Mouse (Mus musculus): Measurements from ENCODE around the gene Osr1. TPM values are rescaled to one million over a fixed set of nuclear protein-coding genes. Genes with fewer than 3 reads are reported as not detected.

Osr1 gene
- polyA plus RNA-seq, 1 experiment from 2014 or later, result 7.8 TPM

DNA sequence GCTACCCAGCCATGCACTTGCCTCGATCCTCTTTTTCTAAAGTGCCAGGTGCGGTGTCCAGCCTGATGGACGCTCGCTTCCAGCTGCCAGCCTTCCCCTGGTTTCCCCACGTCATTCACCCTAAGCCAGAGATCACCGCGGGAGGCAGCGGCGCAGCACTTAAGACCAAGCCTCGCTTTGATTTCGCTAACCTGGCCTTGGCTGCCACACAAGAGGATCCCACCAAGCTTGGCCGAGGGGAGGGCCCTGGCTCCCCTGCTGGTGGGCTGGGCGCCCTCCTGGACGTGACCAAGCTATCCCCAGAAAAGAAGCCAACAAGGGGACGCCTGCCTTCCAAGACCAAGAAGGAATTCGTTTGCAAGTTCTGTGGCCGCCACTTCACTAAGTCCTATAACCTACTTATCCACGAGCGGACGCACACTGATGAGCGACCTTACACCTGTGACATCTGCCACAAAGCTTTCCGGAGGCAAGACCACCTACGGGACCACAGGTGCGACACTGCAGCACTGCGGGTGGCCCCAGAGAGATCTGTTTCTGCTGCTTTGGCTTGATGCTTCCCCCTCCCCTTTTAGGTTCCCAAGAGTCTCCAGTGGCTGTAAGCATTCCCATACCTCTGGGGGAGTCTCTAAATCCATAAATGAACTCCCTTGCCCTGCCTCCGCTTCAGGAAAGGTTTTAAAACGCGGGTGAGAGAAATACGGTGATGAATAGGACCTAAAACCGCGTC is 9.6 kb downstream of the Osr1 start:
- no peak overlapping the region for H3K27ac ChIP-seq
- no peak overlapping the region for H3K4me3 ChIP-seq

DNA sequence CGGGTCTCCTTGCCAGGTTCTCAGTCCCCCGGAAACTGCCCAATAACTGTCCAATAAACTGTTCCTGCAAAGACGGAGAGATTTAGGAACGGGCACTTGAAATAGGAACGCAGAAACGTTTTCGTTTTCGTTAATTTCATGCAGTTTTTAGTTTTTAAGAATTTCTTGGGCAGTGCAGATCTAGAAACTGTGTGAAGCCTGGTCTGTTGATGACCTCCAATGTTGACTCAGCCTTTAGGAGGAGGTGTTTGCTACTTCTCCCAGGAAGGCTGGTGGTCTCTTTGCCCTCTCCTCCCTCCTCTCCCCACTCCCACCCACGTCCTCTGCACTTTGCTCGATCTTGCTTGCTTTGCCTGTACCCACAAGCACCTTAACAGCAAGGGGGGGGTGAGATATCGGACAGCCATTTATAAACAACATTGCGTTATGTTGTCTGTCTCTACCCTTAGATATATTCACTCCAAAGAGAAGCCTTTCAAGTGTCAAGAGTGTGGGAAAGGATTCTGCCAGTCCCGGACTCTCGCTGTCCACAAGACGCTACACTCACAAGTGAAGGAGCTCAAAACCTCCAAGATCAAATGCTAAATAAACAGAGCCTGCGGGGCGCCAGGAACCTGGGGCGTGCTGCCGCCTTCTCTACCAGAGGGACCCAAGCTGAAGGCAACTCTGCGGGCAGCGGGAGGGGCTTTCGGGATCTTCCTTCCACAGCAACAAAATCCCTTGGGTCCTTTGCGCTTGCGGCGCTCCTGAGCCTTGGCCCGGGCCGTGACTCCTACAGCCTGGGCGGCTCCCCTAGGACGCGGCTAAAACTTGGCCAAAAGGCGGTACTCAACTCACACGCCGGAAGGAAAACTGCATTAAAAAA is 10.4 kb downstream of the Osr1 start:
- DNase-seq (ENCODE audit: low spot score), result peak; percentile 50
- WGBS, result under 1% methylated on average over 33 of the region's 33 CpGs
- H3K4me3 ChIP-seq, result peak overlapping the region; percentile 28
- H3K9me3 ChIP-seq, result no peaks in the 10 kb centered on the region
- H3K27ac ChIP-seq, result no peak overlapping the region
- no peaks in the 10 kb centered on the region for H3K36me3 ChIP-seq
- H3K27me3 ChIP-seq (ENCODE audit: insufficient read depth, poor library complexity, severe bottlenecking), result peaks cover 94% of the 10 kb centered on the region
- peaks cover 30% of the 10 kb centered on the region for H3K4me1 ChIP-seq (replicated peaks)

More for the DNA sequence above, 9.6 kb downstream of the Osr1 start:
- no peaks in the 10 kb centered on the region for H3K36me3 ChIP-seq
- DNase-seq (ENCODE audit: low spot score), result peak; percentile 44
- H3K4me1 ChIP-seq (replicated peaks), result peaks cover 26% of the 10 kb centered on the region
- peaks cover 100% of the 10 kb centered on the region for H3K27me3 ChIP-seq (ENCODE audit: insufficient read depth, poor library complexity, severe bottlenecking)
- under 1% methylated on average over 31 of the region's 31 CpGs for WGBS
- H3K9me3 ChIP-seq, result no peaks in the 10 kb centered on the region

DNA sequence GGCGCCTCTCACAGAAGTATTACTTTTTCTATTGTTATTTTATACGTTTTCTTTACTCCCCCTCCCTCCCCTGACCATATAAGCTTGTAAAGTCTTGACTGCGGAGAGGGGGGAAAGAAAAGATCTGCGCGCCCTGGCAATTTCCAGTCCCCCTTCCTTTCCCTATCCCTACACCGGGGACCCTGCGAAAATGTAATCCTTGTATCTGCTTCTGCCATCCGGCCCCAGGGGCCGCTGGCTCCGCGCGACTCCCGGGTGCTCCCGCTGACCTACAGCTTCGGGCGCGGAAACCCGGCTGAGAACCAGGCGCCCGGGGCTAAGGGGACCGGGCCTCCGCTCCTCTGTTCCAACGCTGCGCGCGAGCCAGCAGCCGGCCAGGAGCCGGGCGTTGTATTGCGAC is 11.1 kb downstream of the Osr1 start:
- 1% methylated on average over 30 of the region's 30 CpGs for WGBS
- Histone ChIP-seq H3K27me3 (ENCODE audit: insufficient read depth, poor library complexity, severe bottlenecking) (peaks cover 86% of the 10 kb centered on the region), H3K4me1 (replicated peaks) (peaks cover 34% of the 10 kb centered on the region), H3K4me3 (peak overlapping the region; percentile 28), H3K27ac (no peak overlapping the region), H3K36me3 (no peaks in the 10 kb centered on the region), H3K9me3 (no peaks in the 10 kb centered on the region)
- DNase-seq (ENCODE audit: low spot score), result peak; percentile 56

DNA sequence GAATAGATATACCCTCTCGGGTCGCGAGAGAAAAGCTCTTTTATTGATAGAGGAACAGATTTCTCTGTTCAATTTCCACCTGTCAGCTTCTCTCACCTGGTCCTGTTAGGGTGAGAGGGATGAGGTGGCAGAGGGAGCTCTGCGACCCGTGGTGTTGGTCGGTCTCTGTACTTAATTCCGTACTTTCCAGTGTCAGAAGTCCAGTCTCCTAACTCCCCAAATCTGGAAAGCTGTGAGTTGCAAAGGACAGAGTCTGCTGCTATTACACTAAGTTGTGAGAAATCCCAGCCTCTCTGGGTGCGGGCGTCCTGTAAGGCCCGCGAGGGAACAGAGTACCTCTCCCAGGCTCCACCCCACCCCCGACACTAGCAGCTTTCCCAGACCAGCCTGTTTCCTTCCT is 11.6 kb downstream of the Osr1 start:
- peak; percentile 20 for DNase-seq (ENCODE audit: low spot score)
- Histone ChIP-seq H3K9me3 (no peaks in the 10 kb centered on the region), H3K27ac (no peak overlapping the region), H3K4me3 (no peak overlapping the region), H3K27me3 (ENCODE audit: insufficient read depth, poor library complexity, severe bottlenecking) (peaks cover 82% of the 10 kb centered on the region), H3K4me1 (replicated peaks) (peaks cover 34% of the 10 kb centered on the region), H3K36me3 (no peaks in the 10 kb centered on the region)
- WGBS, result 1% methylated on average over 12 of the region's 12 CpGs

DNA sequence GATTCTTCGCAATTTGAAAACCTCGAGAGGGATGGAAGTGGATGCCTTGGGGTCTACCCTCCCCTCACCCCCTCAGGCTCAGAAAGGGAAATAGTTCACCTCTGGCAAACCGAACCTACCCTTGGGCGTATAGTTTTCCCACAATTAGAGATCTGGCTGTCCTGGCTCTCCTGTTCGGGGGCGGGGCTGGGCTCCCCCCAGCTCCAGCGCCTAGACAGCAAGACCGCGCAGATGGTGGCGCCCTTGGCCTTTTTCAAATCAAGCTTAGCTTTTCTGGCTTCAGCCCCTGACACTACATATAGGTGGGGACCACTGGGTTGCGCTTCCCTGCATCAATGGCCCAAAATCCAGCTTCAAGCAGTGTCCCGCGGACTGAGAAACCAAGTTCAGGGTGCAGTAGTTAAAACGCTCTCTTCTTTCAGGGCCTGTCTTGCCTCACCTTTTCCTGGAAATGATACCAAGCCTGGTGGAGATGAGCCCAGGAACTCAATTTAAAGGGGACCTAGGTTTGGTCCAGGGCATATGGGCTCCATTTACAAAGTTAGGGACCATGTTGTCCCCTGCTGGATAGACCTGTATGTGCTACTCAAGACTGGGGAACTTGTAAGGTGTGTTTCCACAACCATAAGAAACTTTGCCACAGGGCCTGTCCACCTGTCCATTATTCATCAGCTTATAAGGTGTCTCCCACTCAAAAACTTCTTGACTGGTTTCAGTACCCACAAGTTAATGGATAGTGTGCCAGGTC is 12.5 kb downstream of the Osr1 start:
- Histone ChIP-seq H3K36me3 (no peaks in the 10 kb centered on the region), H3K27ac (no peak overlapping the region), H3K4me1 (replicated peaks) (peaks cover 34% of the 10 kb centered on the region), H3K4me3 (no peak overlapping the region), H3K9me3 (no peaks in the 10 kb centered on the region), H3K27me3 (ENCODE audit: insufficient read depth, poor library complexity, severe bottlenecking) (peaks cover 72% of the 10 kb centered on the region)
- DNase-seq (ENCODE audit: low spot score), result peak; percentile 33
- 3% methylated on average over 14 of the region's 14 CpGs for WGBS

DNA sequence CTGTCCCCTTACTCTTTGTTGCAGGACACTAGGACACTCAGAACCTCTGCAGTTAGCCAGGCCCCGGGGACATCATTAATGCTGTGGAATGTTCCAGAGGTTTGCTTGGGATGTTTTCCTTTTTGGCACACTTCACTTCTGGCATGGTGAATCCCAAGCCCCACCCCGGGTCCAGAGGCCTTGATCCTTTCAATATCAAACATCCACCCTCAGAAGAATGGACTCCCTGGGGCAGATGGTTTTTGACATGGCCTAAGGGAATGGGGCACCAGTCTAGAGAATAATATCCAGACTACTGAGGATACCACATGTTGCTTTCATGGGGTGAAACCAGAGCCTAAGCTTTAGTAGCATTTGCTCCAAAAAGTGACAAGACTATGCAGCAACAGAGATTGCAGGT is 13.5 kb downstream of the Osr1 start:
- 13% methylated on average over 2 of the region's 2 CpGs for WGBS
- peaks cover 63% of the 10 kb centered on the region for H3K27me3 ChIP-seq (ENCODE audit: insufficient read depth, poor library complexity, severe bottlenecking)
- no peak overlapping the region for H3K4me3 ChIP-seq
- H3K36me3 ChIP-seq, result no peaks in the 10 kb centered on the region
- H3K4me1 ChIP-seq (replicated peaks), result peaks cover 34% of the 10 kb centered on the region
- H3K27ac ChIP-seq, result no peak overlapping the region
- no peaks in the 10 kb centered on the region for H3K9me3 ChIP-seq
- no peak for DNase-seq (ENCODE audit: low spot score)

DNA sequence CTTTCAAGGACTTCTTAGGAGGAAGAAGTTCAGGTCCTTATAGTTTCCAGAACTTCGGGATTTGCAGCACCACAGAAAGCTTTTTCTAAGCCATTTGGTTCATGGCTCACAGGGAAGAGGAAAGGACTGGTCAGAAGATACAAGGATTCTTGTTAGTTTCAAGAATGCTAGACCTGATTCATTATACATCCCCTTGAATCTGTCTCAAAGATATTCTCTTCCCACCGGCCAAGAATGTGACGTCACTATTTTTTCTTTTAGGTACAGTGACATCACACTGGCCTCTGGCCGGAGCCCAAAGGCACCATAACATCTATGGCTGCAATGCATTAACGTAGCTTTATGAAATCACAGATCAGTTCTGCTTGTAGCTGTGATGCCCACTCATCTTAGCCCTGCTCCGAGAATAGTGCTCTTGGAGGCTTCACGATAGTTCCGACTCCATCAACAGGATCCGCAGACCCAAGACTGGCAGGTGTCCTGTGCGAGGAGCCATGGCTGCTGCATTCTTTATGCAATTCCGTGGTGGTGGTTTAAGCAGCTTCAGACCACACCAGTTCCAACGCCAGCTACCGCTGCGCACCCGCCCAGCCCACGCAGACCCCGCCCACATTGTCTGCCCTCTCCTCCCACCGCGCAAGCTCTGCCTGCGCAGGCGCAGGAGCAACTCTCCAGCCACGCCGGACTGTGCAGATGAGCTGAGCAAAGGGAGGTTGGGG is 14.6 kb downstream of the Osr1 start:
- WGBS, result 1% methylated on average over 23 of the region's 23 CpGs
- no peaks in the 10 kb centered on the region for H3K36me3 ChIP-seq
- H3K27me3 ChIP-seq (ENCODE audit: insufficient read depth, poor library complexity, severe bottlenecking), result peaks cover 51% of the 10 kb centered on the region
- H3K4me3 ChIP-seq, result peak overlapping the region; percentile 55
- H3K4me1 ChIP-seq (replicated peaks), result peaks cover 29% of the 10 kb centered on the region
- DNase-seq (ENCODE audit: low spot score), result peak; percentile 87
- peak overlapping the region; percentile 73; the same call in 1 of the 2 replicates for H3K27ac ChIP-seq
- H3K9me3 ChIP-seq, result no peaks in the 10 kb centered on the region

DNA sequence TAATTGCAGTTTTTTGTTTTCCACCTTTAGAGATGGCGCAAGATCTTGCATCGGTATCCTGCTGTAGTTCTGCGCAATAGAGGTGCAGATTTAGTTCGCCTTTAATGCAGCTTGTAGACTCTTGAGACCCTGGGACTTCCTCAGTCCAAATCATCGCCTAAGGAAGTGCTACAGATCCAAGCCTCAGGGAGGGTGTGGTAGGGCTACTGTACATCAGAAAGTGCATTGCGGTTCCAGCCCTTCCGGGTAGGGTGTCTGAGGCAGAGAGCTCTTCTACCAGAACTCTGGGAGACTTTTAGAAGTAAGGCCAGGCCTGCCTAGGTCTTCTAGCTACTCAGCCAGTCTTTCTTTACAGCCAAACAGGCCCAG is 15.2 kb downstream of the Osr1 start:
- Histone ChIP-seq H3K4me3 (peak overlapping the region; percentile 55), H3K4me1 (replicated peaks) (peaks cover 34% of the 10 kb centered on the region), H3K9me3 (no peaks in the 10 kb centered on the region), H3K27ac (peak overlapping the region; percentile 73; the same call in 1 of the 2 replicates), H3K27me3 (ENCODE audit: insufficient read depth, poor library complexity, severe bottlenecking) (peaks cover 46% of the 10 kb centered on the region), H3K36me3 (no peaks in the 10 kb centered on the region)
- DNase-seq (ENCODE audit: low spot score), result no peak
- WGBS, result 2% methylated on average over 7 of the region's 7 CpGs

DNA sequence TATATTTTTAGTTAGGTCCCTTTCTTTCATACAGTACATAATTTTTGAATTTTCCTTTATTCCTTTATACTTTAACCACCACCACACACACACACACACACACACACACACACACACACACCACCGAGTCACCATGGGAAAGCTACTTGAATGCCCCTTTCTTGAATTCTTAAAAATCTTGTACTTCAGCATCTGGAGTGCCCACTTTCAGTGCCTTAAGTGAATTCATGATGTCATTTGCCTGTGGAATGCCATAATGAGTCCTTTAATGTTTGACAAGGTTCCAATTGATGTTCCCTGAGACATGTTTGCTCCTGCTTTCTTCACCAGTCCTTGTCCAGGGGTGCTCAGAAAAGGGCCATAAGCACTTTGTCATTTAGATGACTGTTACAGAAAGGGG is 17.8 kb downstream of the Osr1 start:
- peaks cover 19% of the 10 kb centered on the region for H3K27me3 ChIP-seq (ENCODE audit: insufficient read depth, poor library complexity, severe bottlenecking)
- 77% methylated on average over 1 of the region's 1 CpGs for WGBS
- H3K27ac ChIP-seq, result no peak overlapping the region
- no peaks in the 10 kb centered on the region for H3K9me3 ChIP-seq
- no peaks in the 10 kb centered on the region for H3K36me3 ChIP-seq
- H3K4me1 ChIP-seq (replicated peaks), result peaks cover 22% of the 10 kb centered on the region
- DNase-seq (ENCODE audit: low spot score), result no peak
- no peak overlapping the region for H3K4me3 ChIP-seq

DNA sequence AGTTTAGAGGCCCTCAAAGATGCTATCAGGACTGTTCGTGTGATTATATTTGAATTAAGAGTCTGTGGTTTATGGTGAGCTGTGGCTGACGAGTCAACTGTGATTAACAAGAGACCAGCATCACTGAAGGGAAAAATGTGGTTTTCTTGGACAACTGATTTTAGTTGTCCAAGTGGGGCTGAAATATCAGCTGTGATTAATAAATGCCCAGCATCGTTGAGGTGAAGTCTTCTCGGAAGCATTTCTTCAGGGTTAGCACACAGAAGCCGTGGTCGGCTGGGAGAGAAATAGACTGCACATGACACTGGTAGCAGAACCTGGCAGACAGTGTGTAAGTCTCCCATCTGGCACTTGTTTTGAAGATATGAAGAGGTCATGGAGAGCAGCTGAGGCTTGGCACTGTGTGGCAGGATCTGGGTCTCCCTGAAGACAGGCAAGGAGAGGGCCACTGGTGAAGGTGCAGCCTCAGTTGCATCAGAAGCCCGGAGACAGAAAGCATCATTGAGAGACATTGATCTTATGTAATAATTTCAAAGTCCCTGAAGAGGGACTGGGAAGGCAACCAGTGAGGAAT is 19.7 kb downstream of the Osr1 start:
- Histone ChIP-seq H3K27me3 (ENCODE audit: insufficient read depth, poor library complexity, severe bottlenecking) (peaks cover under 1% of the 10 kb centered on the region; the same call in 1 of the 2 replicates), H3K36me3 (no peaks in the 10 kb centered on the region), H3K4me1 (replicated peaks) (peaks cover 17% of the 10 kb centered on the region), H3K9me3 (no peaks in the 10 kb centered on the region), H3K27ac (no peak overlapping the region), H3K4me3 (no peak overlapping the region)
- WGBS, result 78% methylated on average over 7 of the region's 7 CpGs
- no peak for DNase-seq (ENCODE audit: low spot score)

DNA sequence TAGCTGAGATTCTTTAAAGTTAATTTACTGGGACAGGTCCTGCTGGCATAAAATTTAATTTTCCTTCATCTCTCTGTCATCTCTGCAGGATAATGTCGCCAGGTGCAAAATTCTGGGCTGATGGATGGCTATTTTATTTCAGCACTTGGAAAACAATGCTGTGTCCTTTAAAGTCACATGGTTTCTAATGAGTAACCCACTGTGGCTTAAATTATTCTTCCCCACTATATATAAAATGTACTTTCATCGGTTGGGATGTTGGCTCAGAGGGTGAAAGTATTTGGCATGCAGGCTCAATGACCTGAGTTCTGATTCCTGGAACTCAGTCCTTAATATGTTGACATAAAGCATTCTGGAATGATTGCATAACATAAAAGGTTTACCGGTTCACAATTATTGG is 21.2 kb downstream of the Osr1 start:
- H3K9me3 ChIP-seq, result no peaks in the 10 kb centered on the region
- DNase-seq (ENCODE audit: low spot score), result no peak
- H3K4me3 ChIP-seq, result no peak overlapping the region
- no peak overlapping the region for H3K27ac ChIP-seq
- H3K4me1 ChIP-seq (replicated peaks), result peaks cover 7% of the 10 kb centered on the region
- no peaks in the 10 kb centered on the region for H3K27me3 ChIP-seq (ENCODE audit: insufficient read depth, poor library complexity, severe bottlenecking)
- 73% methylated on average over 3 of the region's 3 CpGs for WGBS
- H3K36me3 ChIP-seq, result no peaks in the 10 kb centered on the region

DNA sequence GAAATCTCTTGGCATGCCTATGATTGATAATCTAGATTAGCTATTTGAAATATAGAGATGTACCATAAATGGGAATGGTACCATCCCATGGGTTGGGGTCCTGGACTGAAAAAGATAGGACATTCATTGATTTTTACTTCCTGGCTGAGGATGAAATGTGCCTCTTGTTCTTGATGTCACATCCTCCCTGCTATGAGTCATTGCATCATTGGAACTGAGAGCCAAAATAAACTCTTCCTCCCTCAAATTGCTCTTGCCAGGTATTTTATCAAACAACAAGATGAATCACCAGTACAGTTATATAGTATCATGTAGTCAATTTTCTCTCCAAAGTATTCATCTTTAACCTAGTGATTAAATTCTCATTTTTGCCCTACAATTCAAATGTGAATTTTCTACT is 28.3 kb downstream of the Osr1 start:
- no peaks in the 10 kb centered on the region for H3K36me3 ChIP-seq
- H3K4me3 ChIP-seq, result no peak overlapping the region

More for the DNA sequence above, 28.3 kb downstream of the Osr1 start:
- H3K9me3 ChIP-seq, result no peaks in the 10 kb centered on the region
- no peak for DNase-seq (ENCODE audit: low spot score)
- no peaks in the 10 kb centered on the region for H3K4me1 ChIP-seq (replicated peaks)
- no peaks in the 10 kb centered on the region for H3K27me3 ChIP-seq (ENCODE audit: insufficient read depth, poor library complexity, severe bottlenecking)
- no peak overlapping the region for H3K27ac ChIP-seq

Measured in hindbrain, embryonic 10.5 days (tissue).